In genomic region chr9:78527767-78528381, GRCm38 (mm10) we compare ENCODE assay signal across 8 mouse cellular contexts. TPM values are rescaled to one million over a fixed set of nuclear protein-coding genes. Genes with fewer than 3 reads are reported as not detected.
A peak's percentile ranks its signal among the peaks of the same experiment; 100 is the strongest.
DNase-seq lines count a peak whose midpoint lies in the region; ATAC-seq and TF ChIP-seq lines count a peak whose summit lies in the region.

No protein-coding gene starts in this region.

- peak overlapping the region; percentile 78 for H3K9ac ChIP-seq in heart, embryonic 13.5 days
- H3K9ac ChIP-seq in kidney, postnatal 0 days (ENCODE audit: low read depth, low read length), result peak overlapping the region; percentile 59
- peak overlapping the region; percentile 73 for H3K9ac ChIP-seq in liver, embryonic 12.5 days
- peak overlapping the region; percentile 51 for H3K9ac ChIP-seq in stomach, postnatal 0 days (ENCODE audit: low read length)

- peak overlapping the region; percentile 80 for H3K4me2 ChIP-seq in heart, embryonic 13.5 days
- peak overlapping the region; percentile 78 for H3K4me2 ChIP-seq in kidney, postnatal 0 days (ENCODE audit: low read length)
- H3K4me2 ChIP-seq in liver, embryonic 12.5 days, result peak overlapping the region; percentile 94
- peak overlapping the region; percentile 71 for H3K4me2 ChIP-seq in stomach, postnatal 0 days (replicated peaks; ENCODE audit: low read depth)

- WGBS in heart, embryonic 13.5 days, result 4% methylated on average over 16 of the region's 16 CpGs
- 2% methylated on average over 16 of the region's 16 CpGs for WGBS in kidney, postnatal 0 days
- 6% methylated on average over 16 of the region's 16 CpGs for WGBS in liver, embryonic 12.5 days (ENCODE audit: insufficient replicate concordance)
- 2% methylated on average over 16 of the region's 16 CpGs for WGBS in stomach, postnatal 0 days

- H3K36me3 ChIP-seq in heart, embryonic 13.5 days, result peaks cover 5% of the 10 kb centered on the region; the same call in 1 of the 2 replicates
- no peaks in the 10 kb centered on the region for H3K36me3 ChIP-seq in kidney, postnatal 0 days (ENCODE audit: insufficient read depth, low read length)
- no peaks in the 10 kb centered on the region for H3K36me3 ChIP-seq in liver, embryonic 12.5 days
- no peaks in the 10 kb centered on the region for H3K36me3 ChIP-seq in stomach, postnatal 0 days (ENCODE audit: control insufficient read depth, insufficient read depth, low read length)

- peak overlapping the region; percentile 50 for H3K4me3 ChIP-seq in brown adipose tissue, adult 24 weeks (ENCODE audit: insufficient read depth, low read depth, low read length)
- H3K4me3 ChIP-seq in heart, embryonic 13.5 days, result peak overlapping the region; percentile 59
- peak overlapping the region; percentile 38 for H3K4me3 ChIP-seq in kidney, postnatal 0 days (replicated peaks; ENCODE audit: low read depth, low read length)
- H3K4me3 ChIP-seq in liver, embryonic 12.5 days, result peak overlapping the region; percentile 65
- peak overlapping the region; percentile 49 for H3K4me3 ChIP-seq in stomach, postnatal 0 days (ENCODE audit: low read depth, low read length)

- peak; percentile 90 for DNase-seq in CD4-positive, CD25-positive, alpha-beta regulatory T cell, adult 2 months (ENCODE audit: low read depth, low spot score)
- peak; percentile 85 for DNase-seq in kidney, postnatal 0 days (ENCODE audit: low spot score)
- peak; percentile 87 for DNase-seq in naive thymus-derived CD4-positive, alpha-beta T cell, adult 2 months (ENCODE audit: low read depth)
- DNase-seq in stomach, postnatal 0 days (ENCODE audit: low spot score), result peak; percentile 90

- H3K4me1 ChIP-seq in brown adipose tissue, adult 24 weeks (ENCODE audit: control insufficient read depth, insufficient read depth, insufficient read length, low read length), result peaks cover 11% of the 10 kb centered on the region
- peaks cover 29% of the 10 kb centered on the region for H3K4me1 ChIP-seq in heart, embryonic 13.5 days
- peaks cover 11% of the 10 kb centered on the region for H3K4me1 ChIP-seq in kidney, postnatal 0 days (replicated peaks; ENCODE audit: insufficient read depth, low read length)
- peaks cover 26% of the 10 kb centered on the region for H3K4me1 ChIP-seq in liver, embryonic 12.5 days
- no peaks in the 10 kb centered on the region for H3K4me1 ChIP-seq in stomach, postnatal 0 days (replicated peaks; ENCODE audit: control insufficient read depth, insufficient read depth)

- H3K9me3 ChIP-seq in heart, embryonic 13.5 days, result no peaks in the 10 kb centered on the region
- no peaks in the 10 kb centered on the region for H3K9me3 ChIP-seq in kidney, postnatal 0 days (replicated peaks; ENCODE audit: low read length)
- H3K9me3 ChIP-seq in liver, embryonic 12.5 days (replicated peaks), result no peaks in the 10 kb centered on the region
- H3K9me3 ChIP-seq in stomach, postnatal 0 days (ENCODE audit: control insufficient read depth, low read length), result no peaks in the 10 kb centered on the region

- peak overlapping the region; percentile 82 for H3K27ac ChIP-seq in brown adipose tissue, adult 24 weeks (replicated peaks; ENCODE audit: low read depth, low read length)
- H3K27ac ChIP-seq in heart, embryonic 13.5 days (replicated peaks), result peak overlapping the region; percentile 87
- peak overlapping the region; percentile 93 for H3K27ac ChIP-seq in kidney, postnatal 0 days
- peak overlapping the region; percentile 80 for H3K27ac ChIP-seq in liver, embryonic 12.5 days
- peak overlapping the region; percentile 90 for H3K27ac ChIP-seq in stomach, postnatal 0 days (replicated peaks)

- H3K27me3 ChIP-seq in heart, embryonic 13.5 days (replicated peaks), result no peaks in the 10 kb centered on the region
- no peaks in the 10 kb centered on the region for H3K27me3 ChIP-seq in kidney, postnatal 0 days (ENCODE audit: insufficient read depth, low read length)
- no peaks in the 10 kb centered on the region; the same call in 1 of the 2 replicates for H3K27me3 ChIP-seq in liver, embryonic 12.5 days (replicated peaks)
- H3K27me3 ChIP-seq in stomach, postnatal 0 days (ENCODE audit: control insufficient read depth, insufficient read depth, low read length), result no peaks in the 10 kb centered on the region

- TF ChIP-seq EP300 in stomach, postnatal 0 days (optimal IDR thresholded peaks at IDR 0.05), result peak; percentile 63

- peak; percentile 91 for TF ChIP-seq CTCF in kidney, postnatal 0 days (IDR thresholded peaks at IDR 0.05; ENCODE audit: low read depth)
- peak; percentile 93 for TF ChIP-seq CTCF in stomach, postnatal 0 days (IDR thresholded peaks at IDR 0.05; ENCODE audit: low read depth)

- ATAC-seq in erythroid progenitor cell, adult 5-6 weeks (replicated peaks; ENCODE audit: low FRiP score, poor library complexity, severe bottlenecking), result peak; percentile 85
- ATAC-seq in heart, embryonic 13.5 days (ENCODE audit: extremely low read depth, insufficient number of reproducible peaks, low FRiP score, low TSS enrichment), result no peak
- ATAC-seq in kidney, postnatal 0 days (replicated peaks; ENCODE audit: low FRiP score, low read depth), result peak; percentile 57
- ATAC-seq in liver, embryonic 12.5 days, result peak; percentile 60
- ATAC-seq in stomach, postnatal 0 days (ENCODE audit: low FRiP score, low TSS enrichment), result peak; percentile 52

RNA-seq across cellular contexts. Expression of gene Eef1a1, which starts 38.9 kb away (rescaled TPM):
- polyA plus RNA-seq in brown adipose tissue, adult 24 weeks (2012; ENCODE audit: insufficient read depth, insufficient read length, missing spikeins), result 3,256 and 3,366 TPM in 2 replicates
- 4,196 and 4,552 TPM in 2 replicates for total RNA-seq in erythroid progenitor cell, adult 5-6 weeks (2015; ENCODE audit: low replicate concordance)
- total RNA-seq in erythroid progenitor cell, adult 5-6 weeks (2017; ENCODE audit: low replicate concordance), result 1,708 and 2,374 TPM in 2 replicates
- polyA plus RNA-seq in heart, embryonic 13.5 days (2015; fragmentation: Nextera tagmentation; extraction: Ambion mirVana), result 3,078 and 3,363 TPM in 2 replicates
- 4,583 and 4,728 TPM in 2 replicates for polyA plus RNA-seq in kidney, postnatal 0 days (2015; fragmentation: Nextera tagmentation; extraction: Ambion mirVana)
- 2,705 and 2,706 TPM in 2 replicates for polyA plus RNA-seq in liver, embryonic 12.5 days (2016; fragmentation: Nextera tagmentation; extraction: Ambion mirVana)
- 2,673 and 2,818 TPM in 2 replicates for polyA plus RNA-seq in stomach, postnatal 0 days (2015; fragmentation: Nextera tagmentation; extraction: Ambion mirVana)

RNA-seq across cellular contexts. Expression of gene Slc17a5, which starts 60.0 kb away (rescaled TPM):
- 3.5 and 4.4 TPM in 2 replicates for polyA plus RNA-seq in brown adipose tissue, adult 24 weeks (2012; ENCODE audit: insufficient read depth, insufficient read length, missing spikeins)
- total RNA-seq in erythroid progenitor cell, adult 5-6 weeks (2015; ENCODE audit: low replicate concordance), result 0.84 and 5.4 TPM in 2 replicates
- total RNA-seq in erythroid progenitor cell, adult 5-6 weeks (2017; ENCODE audit: low replicate concordance), result 1.8 and 2.8 TPM in 2 replicates
- 7.9 and 8.1 TPM in 2 replicates for polyA plus RNA-seq in heart, embryonic 13.5 days (2015; fragmentation: Nextera tagmentation; extraction: Ambion mirVana)
- polyA plus RNA-seq in kidney, postnatal 0 days (2015; fragmentation: Nextera tagmentation; extraction: Ambion mirVana), result 17.7 and 20.4 TPM in 2 replicates
- polyA plus RNA-seq in liver, embryonic 12.5 days (2016; fragmentation: Nextera tagmentation; extraction: Ambion mirVana), result 5.6 and 6.0 TPM in 2 replicates
- 9.3 and 10.0 TPM in 2 replicates for polyA plus RNA-seq in stomach, postnatal 0 days (2015; fragmentation: Nextera tagmentation; extraction: Ambion mirVana)
